Mouse (Mus musculus) midbrain, embryonic 11.5 days (tissue): Measurements from ENCODE around the gene Ap3m1. TPM values are rescaled to one million over a fixed set of nuclear protein-coding genes. Genes with fewer than 3 reads are reported as not detected.

ENCODE experiments used
- ATAC-seq: fragments of 200-750 bp; cut with Nextera tagmentation; 2 replicates; pipeline ENCODE4 v1.8.0; 2017; ENCODE audit warnings: moderate TSS enrichment, moderate library complexity; ENCODE audit not compliant: low FRiP score
- DNase-seq: peaks from one replicate; pipeline ENCODE4 v3.0.0; 2015; ENCODE audit warnings: low spot score; ENCODE audit errors: missing footprints
- H3K27ac ChIP-seq: fragments of 300-500 bp; sonication (generic); 2 replicates; pipeline ENCODE4 v1.5.1; 2014; ENCODE audit warnings: low read depth, low read length
- H3K27me3 ChIP-seq: fragments of 300-500 bp; sonication (generic); 2 replicates; pipeline ENCODE4 v1.6.1; 2014; ENCODE audit warnings: mild to moderate bottlenecking, low read length, moderate library complexity, mixed read lengths; ENCODE audit not compliant: control insufficient read depth, insufficient read depth
- H3K36me3 ChIP-seq: fragments of 300-500 bp; sonication (generic); 2 replicates; pipeline ENCODE4 v1.6.1; 2014; ENCODE audit warnings: mild to moderate bottlenecking, low read length, moderate library complexity, mixed read lengths; ENCODE audit not compliant: control insufficient read depth, insufficient read depth
- H3K4me1 ChIP-seq: fragments of 300-500 bp; sonication (generic); 2 replicates; pipeline ENCODE4 v1.6.1; 2014; ENCODE audit warnings: low read length; ENCODE audit not compliant: control insufficient read depth, insufficient read depth
- H3K4me2 ChIP-seq: fragments of 300-500 bp; sonication (generic); 2 replicates; pipeline ENCODE4 v1.6.1; 2014; ENCODE audit warnings: mild to moderate bottlenecking, moderate library complexity
- H3K4me3 ChIP-seq: fragments of 300-500 bp; sonication (generic); 2 replicates; pipeline ENCODE4 v1.5.1; 2014; ENCODE audit warnings: low read depth, low read length
- H3K9ac ChIP-seq: fragments of 300-500 bp; sonication (generic); 2 replicates; pipeline ENCODE4 v1.6.1; 2014; ENCODE audit warnings: low read length
- H3K9me3 ChIP-seq: fragments of 300-500 bp; sonication (generic); 2 replicates; pipeline ENCODE4 v1.6.1; 2016; ENCODE audit warnings: low read length; ENCODE audit not compliant: control insufficient read depth
- WGBS: fragments of 180-500 bp; shearing (Covaris S2); extraction: QIAGEN DNeasy Blood & Tissue Kit; methylation state at CpG from one replicate; pipeline ENCODE4 v1.1.7; 2014; 5-methylcytosine and 5-hydroxymethylcytosine counted together
- polyA plus RNA-seq: library from polyadenylated mRNA; unstranded; fragments of >200 nt; fragmentation: Nextera tagmentation; extraction: Ambion mirVana; gene quantifications from 2 replicates; pipeline ENCODE4 v1.2.1, GENCODE M21; 2014

The Ap3m1 gene
- polyA plus RNA-seq, 1 experiment from 2014 or later = 143 TPM

GRCm38 (mm10) chr14:21088731-21089130 lies 36.4 kb upstream of the Ap3m1 start:
- Histone ChIP-seq H3K9me3 (no peaks in the 10 kb centered on the region), H3K36me3 (no peaks in the 10 kb centered on the region), H3K4me3 (no peak overlapping the region), H3K4me2 (no peak overlapping the region), H3K27me3 (no peaks in the 10 kb centered on the region), H3K9ac (no peak overlapping the region), H3K4me1 (no peaks in the 10 kb centered on the region), H3K27ac (no peak overlapping the region)
- ATAC-seq = no peak
- WGBS = 25% methylated on average over 3 of the region's 3 CpGs
- no peak for DNase-seq

- Histone ChIP-seq H3K27me3 (no peaks in the 10 kb centered on the region), H3K9ac (no peak overlapping the region), H3K9me3 (no peaks in the 10 kb centered on the region), H3K4me1 (no peaks in the 10 kb centered on the region), H3K27ac (no peak overlapping the region), H3K4me3 (no peak overlapping the region), H3K36me3 (no peaks in the 10 kb centered on the region), H3K4me2 (no peak overlapping the region)
- WGBS = 72% methylated on average over 4 of the region's 4 CpGs
- DNase-seq (no peak), ATAC-seq (no peak)
These were observed 35.2 kb upstream of the Ap3m1 start for GRCm38 (mm10) chr14:21087390-21088060.

DNA sequence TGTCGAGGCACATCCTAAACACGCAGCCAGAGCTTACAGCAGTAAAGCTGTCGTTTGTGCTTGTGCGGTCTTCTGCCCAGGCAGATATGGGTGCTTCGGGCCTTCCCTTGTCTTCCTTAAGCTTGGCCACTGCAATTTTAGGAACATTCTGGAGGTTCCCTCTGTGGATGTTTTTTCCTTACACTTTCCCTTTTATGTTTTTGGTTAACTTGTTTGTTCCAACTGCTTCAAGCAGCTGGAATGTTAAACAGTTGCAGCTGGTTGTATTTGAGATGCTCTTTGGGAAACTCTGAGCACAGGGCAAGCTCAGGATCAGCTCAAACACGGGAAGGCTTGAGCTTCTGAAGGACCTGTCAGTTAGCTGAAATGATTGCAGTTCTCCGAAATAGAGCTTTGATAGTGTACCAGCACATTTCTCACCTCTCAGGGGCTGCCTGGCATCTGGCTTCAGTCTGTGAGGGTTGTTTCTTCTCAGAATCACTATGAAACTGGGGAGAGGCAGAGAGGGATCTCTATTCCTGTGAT lies 34.6 kb upstream of the Ap3m1 start:
- no peak for ATAC-seq
- Histone ChIP-seq H3K9ac (no peak overlapping the region), H3K9me3 (no peaks in the 10 kb centered on the region), H3K27me3 (no peaks in the 10 kb centered on the region), H3K4me1 (no peaks in the 10 kb centered on the region), H3K36me3 (no peaks in the 10 kb centered on the region), H3K27ac (no peak overlapping the region), H3K4me2 (no peak overlapping the region), H3K4me3 (no peak overlapping the region)
- DNase-seq = no peak
- WGBS = 60% methylated on average over 7 of the region's 7 CpGs

- Histone ChIP-seq H3K9me3 (no peaks in the 10 kb centered on the region), H3K27ac (no peak overlapping the region), H3K27me3 (no peaks in the 10 kb centered on the region), H3K4me1 (no peaks in the 10 kb centered on the region), H3K4me2 (no peak overlapping the region), H3K9ac (no peak overlapping the region), H3K36me3 (no peaks in the 10 kb centered on the region), H3K4me3 (no peak overlapping the region)
- ATAC-seq (no peak), DNase-seq (no peak)
- WGBS = 78% methylated on average over 2 of the region's 2 CpGs
These were observed 33.8 kb upstream of the Ap3m1 start for GRCm38 (mm10) chr14:21086106-21086505.

GRCm38 (mm10) chr14:21085666-21086065 lies 33.4 kb upstream of the Ap3m1 start:
- WGBS = 92% methylated on average over 5 of the region's 5 CpGs
- DNase-seq = no peak
- Histone ChIP-seq H3K9ac (no peak overlapping the region), H3K4me2 (no peak overlapping the region), H3K36me3 (no peaks in the 10 kb centered on the region), H3K4me1 (no peaks in the 10 kb centered on the region), H3K27me3 (no peaks in the 10 kb centered on the region), H3K4me3 (no peak overlapping the region), H3K9me3 (no peaks in the 10 kb centered on the region), H3K27ac (no peak overlapping the region)
- no peak for ATAC-seq

DNA sequence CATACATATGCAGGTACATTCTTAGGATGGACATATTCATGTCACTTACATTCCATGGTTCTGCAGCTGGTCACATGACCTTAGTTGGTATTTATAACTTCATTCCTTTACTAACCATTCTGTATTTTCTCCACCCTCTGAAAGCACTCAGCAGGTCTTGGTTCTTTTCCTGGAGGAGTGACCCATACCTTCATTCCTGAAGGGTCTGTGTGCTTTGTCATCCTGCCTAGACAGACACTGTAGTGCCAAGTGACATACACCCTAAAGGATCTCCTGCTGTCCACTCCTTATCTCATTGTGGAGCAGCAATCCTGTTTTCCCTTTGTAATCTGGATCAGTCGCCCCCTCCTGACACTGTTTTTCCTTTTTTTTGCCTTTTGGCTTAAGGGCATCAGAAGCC lies 30.5 kb upstream of the Ap3m1 start:
- no peak for ATAC-seq
- Histone ChIP-seq H3K36me3 (no peaks in the 10 kb centered on the region), H3K4me3 (no peak overlapping the region), H3K4me2 (no peak overlapping the region), H3K4me1 (no peaks in the 10 kb centered on the region), H3K27ac (no peak overlapping the region), H3K9me3 (no peaks in the 10 kb centered on the region), H3K27me3 (no peaks in the 10 kb centered on the region), H3K9ac (no peak overlapping the region)
- no peak for DNase-seq
- 50% methylated on average over 1 of the region's 1 CpGs for WGBS

DNA sequence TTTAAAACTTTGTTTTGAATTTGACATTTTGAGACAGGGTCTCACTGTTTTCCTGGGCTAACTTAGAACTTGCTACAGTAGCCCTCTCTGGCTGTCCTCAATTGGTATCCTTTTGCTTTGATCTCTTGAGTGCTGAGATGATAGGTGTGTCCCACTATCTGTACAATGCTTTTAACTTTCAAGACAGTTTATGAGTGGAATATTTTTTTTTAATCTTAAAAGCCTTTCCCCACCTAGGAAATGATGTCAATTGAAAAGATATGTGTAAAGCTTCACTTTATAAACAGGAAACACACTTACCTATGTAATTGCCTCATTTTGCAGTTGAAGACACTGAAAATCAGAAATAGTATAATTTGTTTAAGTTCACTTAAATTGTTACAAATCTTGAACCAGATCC lies 26.2 kb upstream of the Ap3m1 start:
- no peaks in the 10 kb centered on the region for H3K27me3 ChIP-seq

GRCm38 (mm10) chr14:21077939-21078338 lies 25.6 kb upstream of the Ap3m1 start:
- Histone ChIP-seq H3K9ac (no peak overlapping the region), H3K4me1 (peaks cover 5% of the 10 kb centered on the region; the same call in 1 of the 2 replicates), H3K4me2 (no peak overlapping the region), H3K36me3 (no peaks in the 10 kb centered on the region), H3K27me3 (no peaks in the 10 kb centered on the region), H3K9me3 (no peaks in the 10 kb centered on the region), H3K27ac (no peak overlapping the region), H3K4me3 (no peak overlapping the region)
- ATAC-seq (no peak), DNase-seq (no peak)
- WGBS = 92% methylated on average over 4 of the region's 4 CpGs

More for the DNA sequence above, 26.2 kb upstream of the Ap3m1 start:
- H3K9ac ChIP-seq = no peak overlapping the region
- H3K4me2 ChIP-seq = no peak overlapping the region
- no peaks in the 10 kb centered on the region for H3K36me3 ChIP-seq
- H3K4me1 ChIP-seq = peaks cover 5% of the 10 kb centered on the region; the same call in 1 of the 2 replicates
- no peak for DNase-seq
- no peak overlapping the region for H3K4me3 ChIP-seq
- ATAC-seq = no peak
- H3K9me3 ChIP-seq = no peaks in the 10 kb centered on the region
- H3K27ac ChIP-seq = no peak overlapping the region

DNA sequence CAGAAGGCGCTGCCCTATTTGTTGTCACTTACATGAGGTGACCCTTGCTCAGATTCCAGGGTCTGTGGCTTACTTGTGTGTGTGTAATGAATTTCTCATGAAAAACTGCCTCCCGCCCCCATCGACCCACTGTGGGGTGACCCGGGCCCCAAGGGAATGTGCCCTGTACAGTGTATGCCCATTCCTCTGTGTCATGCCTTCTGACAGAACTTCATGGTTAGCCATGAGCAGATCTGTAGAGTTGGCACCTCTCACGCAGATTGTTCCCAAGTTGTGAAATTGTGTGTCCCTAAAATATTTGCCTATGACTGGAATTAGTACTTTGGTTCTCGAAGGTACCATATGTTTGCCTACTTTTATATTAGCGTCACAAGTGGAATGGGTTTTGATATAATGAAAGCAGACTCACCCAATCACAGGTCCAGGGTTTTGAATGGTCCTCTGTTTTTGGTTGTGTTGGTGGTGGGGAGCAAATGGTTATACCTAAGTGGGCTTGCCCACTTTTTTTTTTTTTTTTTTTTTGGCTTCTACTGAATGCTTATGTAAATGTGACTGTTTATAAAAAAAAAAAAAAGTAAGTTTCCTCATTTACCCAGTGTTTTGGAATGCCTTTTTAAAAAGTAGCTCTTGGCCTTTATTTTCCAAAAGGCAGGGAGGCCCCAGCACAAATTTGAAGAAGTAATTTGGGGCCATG lies 24.3 kb upstream of the Ap3m1 start:
- H3K9ac ChIP-seq = peak overlapping the region; percentile 74
- ATAC-seq = peak; percentile 34
- no peaks in the 10 kb centered on the region for H3K27me3 ChIP-seq
- H3K4me1 ChIP-seq = peaks cover 5% of the 10 kb centered on the region; the same call in 1 of the 2 replicates
- DNase-seq = no peak
- H3K36me3 ChIP-seq = no peaks in the 10 kb centered on the region
- peak overlapping the region; percentile 57 for H3K4me2 ChIP-seq
- no peaks in the 10 kb centered on the region for H3K9me3 ChIP-seq
- WGBS = 44% methylated on average over 7 of the region's 7 CpGs
- peak overlapping the region; percentile 45 for H3K4me3 ChIP-seq
- no peak overlapping the region for H3K27ac ChIP-seq
